Mouse (Mus musculus) midbrain, embryonic 13.5 days (tissue): Measurements from ENCODE around the gene Gcm1. TPM values are rescaled to one million over a fixed set of nuclear protein-coding genes. Genes with fewer than 3 reads are reported as not detected.
"Not testable (repeated sequence)": the region's sequence is repeated elsewhere in the genome, so short reads cannot be mapped to it uniquely, and the experiment has no call there.

Experiments used
- ATAC-seq: fragments of 200-750 bp; cut with Nextera tagmentation; 2 replicates; pipeline ENCODE4 v1.8.0; 2017; ENCODE audit warnings: mild to moderate bottlenecking, moderate TSS enrichment, moderate library complexity
- H3K27ac ChIP-seq: fragments of 300-500 bp; sonication (generic); 2 replicates; pipeline ENCODE4 v1.5.1; 2015; ENCODE audit warnings: inconsistent platforms, mild to moderate bottlenecking, moderate library complexity
- H3K27me3 ChIP-seq: fragments of 300-500 bp; sonication (generic); 2 replicates; pipeline ENCODE4 v1.6.1; 2015; ENCODE audit warnings: mild to moderate bottlenecking, inconsistent platforms
- H3K36me3 ChIP-seq: fragments of 300-500 bp; sonication (generic); 2 replicates; pipeline ENCODE4 v1.6.1; 2015; ENCODE audit warnings: mild to moderate bottlenecking, inconsistent platforms
- H3K4me1 ChIP-seq: fragments of 300-500 bp; sonication (generic); replicated peaks from 2 replicates; pipeline ENCODE4 v1.6.1; 2015; ENCODE audit warnings: inconsistent platforms
- H3K4me2 ChIP-seq: fragments of 300-500 bp; sonication (generic); replicated peaks from 2 replicates; pipeline ENCODE4 v1.6.1; 2015; ENCODE audit warnings: moderate library complexity, mild to moderate bottlenecking, inconsistent platforms
- H3K4me3 ChIP-seq: fragments of 300-500 bp; sonication (generic); replicated peaks from 2 replicates; pipeline ENCODE4 v1.5.1; 2015; ENCODE audit warnings: mild to moderate bottlenecking, inconsistent platforms
- H3K9ac ChIP-seq: fragments of 300-500 bp; sonication (generic); replicated peaks from 2 replicates; pipeline ENCODE4 v1.6.1; 2015; ENCODE audit warnings: mild to moderate bottlenecking, inconsistent platforms
- H3K9me3 ChIP-seq: fragments of 300-500 bp; sonication (generic); 2 replicates; pipeline ENCODE4 v1.6.1; 2016; ENCODE audit warnings: mild to moderate bottlenecking, inconsistent platforms
- WGBS: fragments of 180-500 bp; shearing (Covaris S2); methylation state at CpG from one replicate; pipeline ENCODE4 v1.1.7; 2015; 5-methylcytosine and 5-hydroxymethylcytosine counted together
- polyA plus RNA-seq: library from polyadenylated mRNA; unstranded; fragments of >200 nt; fragmentation: Nextera tagmentation; extraction: Ambion mirVana; gene quantifications from 2 replicates; pipeline ENCODE4 v1.2.1, GENCODE M21; 2015

Gene Gcm1
- polyA plus RNA-seq, 1 experiment from 2014 or later = 0.07 TPM

DNA sequence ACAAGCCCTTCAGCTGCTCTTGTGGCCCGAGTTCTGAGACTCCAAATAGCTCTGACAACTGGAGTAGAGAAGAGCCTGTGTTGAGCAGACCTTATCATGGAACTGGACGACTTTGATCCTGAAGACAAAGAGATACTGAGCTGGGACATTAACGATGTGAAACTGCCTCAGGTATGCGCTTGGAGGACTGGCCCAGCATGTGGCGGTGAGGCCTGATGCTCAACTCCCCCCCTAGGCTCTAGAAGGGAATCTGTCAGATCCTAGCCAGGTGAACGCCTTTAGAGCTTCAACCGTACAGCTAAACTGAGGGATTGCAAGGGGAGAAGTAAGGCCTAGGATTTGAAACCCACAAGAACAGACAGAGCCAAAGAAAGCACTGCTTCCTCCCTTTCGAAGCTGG is 2.1 kb downstream of the Gcm1 start:
- H3K9ac ChIP-seq = no peak overlapping the region
- no peaks in the 10 kb centered on the region for H3K27me3 ChIP-seq
- no peak overlapping the region for H3K27ac ChIP-seq
- no peaks in the 10 kb centered on the region for H3K36me3 ChIP-seq
- no peaks in the 10 kb centered on the region for H3K9me3 ChIP-seq
- no peak for ATAC-seq
- no peak overlapping the region for H3K4me3 ChIP-seq
- H3K4me1 ChIP-seq = no peaks in the 10 kb centered on the region
- 80% methylated on average over 8 of the region's 8 CpGs for WGBS
- H3K4me2 ChIP-seq = no peak overlapping the region

DNA sequence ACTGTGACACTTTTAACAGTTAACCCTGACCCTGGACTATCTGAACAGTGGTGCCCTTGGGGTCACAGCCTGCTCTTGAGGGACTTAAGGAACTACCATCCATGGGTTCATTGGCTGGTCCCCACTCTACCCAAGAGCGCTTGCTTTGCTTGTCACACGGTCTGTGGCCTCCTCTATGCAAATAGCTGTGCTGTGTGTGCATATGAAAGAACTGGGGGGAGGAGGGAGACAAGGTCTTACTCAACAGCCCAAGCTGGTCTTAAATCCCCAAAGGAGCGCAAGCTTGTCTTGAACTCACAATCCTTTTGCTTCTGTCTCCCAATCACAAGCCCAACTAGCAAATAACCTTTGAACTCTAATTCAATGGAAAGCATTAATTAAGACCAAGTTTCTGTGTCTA is 2.6 kb downstream of the Gcm1 start:
- no peak for ATAC-seq
- WGBS = 74% methylated on average over 3 of the region's 3 CpGs
- H3K4me3 ChIP-seq = no peak overlapping the region
- H3K9me3 ChIP-seq = no peaks in the 10 kb centered on the region
- no peaks in the 10 kb centered on the region for H3K36me3 ChIP-seq
- H3K9ac ChIP-seq = no peak overlapping the region
- no peak overlapping the region for H3K4me2 ChIP-seq
- H3K27me3 ChIP-seq = no peaks in the 10 kb centered on the region
- no peaks in the 10 kb centered on the region for H3K4me1 ChIP-seq
- no peak overlapping the region for H3K27ac ChIP-seq

DNA sequence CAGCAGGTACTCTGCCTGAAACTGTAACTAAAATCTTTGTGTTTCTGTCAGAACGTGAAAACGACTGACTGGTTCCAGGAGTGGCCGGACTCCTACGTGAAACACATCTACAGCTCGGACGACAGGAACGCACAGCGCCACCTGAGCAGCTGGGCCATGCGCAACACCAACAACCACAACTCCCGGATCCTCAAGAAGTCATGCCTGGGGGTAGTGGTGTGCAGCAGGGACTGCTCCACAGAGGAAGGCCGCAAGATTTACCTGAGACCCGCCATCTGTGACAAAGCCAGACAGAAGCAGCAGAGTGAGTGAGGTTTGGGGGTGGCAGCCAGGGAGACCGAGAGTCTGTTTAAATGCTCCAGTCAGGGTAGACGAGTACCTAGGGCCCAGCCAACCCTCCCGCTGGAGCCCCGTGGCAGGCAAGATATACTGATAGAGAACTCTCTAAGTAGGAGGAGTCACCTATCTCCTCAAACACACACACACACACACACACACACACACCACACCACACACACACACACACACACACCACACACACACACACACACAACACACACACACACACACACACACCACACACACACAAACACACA is 7.9 kb downstream of the Gcm1 start:
- H3K4me2 ChIP-seq = no peak overlapping the region
- no peaks in the 10 kb centered on the region for H3K9me3 ChIP-seq
- no peaks in the 10 kb centered on the region for H3K4me1 ChIP-seq
- WGBS = 83% methylated on average over 16 of the region's 16 CpGs
- no peaks in the 10 kb centered on the region for H3K36me3 ChIP-seq
- no peak for ATAC-seq
- H3K4me3 ChIP-seq = no peak overlapping the region
- H3K27me3 ChIP-seq = no peaks in the 10 kb centered on the region
- H3K9ac ChIP-seq = no peak overlapping the region
- H3K27ac ChIP-seq = no peak overlapping the region

DNA sequence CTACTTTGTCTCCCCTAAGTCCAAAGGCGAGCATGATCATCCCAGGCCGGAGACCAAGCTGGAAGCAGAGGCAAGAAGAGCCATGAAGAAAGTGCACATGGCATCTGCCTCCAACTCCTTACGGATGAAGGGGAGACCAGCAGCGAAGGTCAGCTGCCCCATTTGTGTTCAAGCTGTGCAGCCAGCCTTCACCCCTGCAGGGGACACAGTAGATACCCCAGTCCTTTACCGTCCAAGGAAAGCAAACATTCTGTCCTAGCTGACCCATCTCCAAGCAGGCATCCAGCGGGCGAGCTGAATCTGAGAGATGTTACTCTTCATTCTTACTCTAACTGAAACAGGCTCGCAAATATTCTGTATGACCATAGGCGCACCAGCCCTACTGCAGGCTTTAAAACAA is 10.7 kb downstream of the Gcm1 start:
- Histone ChIP-seq H3K27me3 (no peaks in the 10 kb centered on the region), H3K9me3 (no peaks in the 10 kb centered on the region), H3K4me2 (no peak overlapping the region), H3K4me3 (no peak overlapping the region), H3K27ac (no peak overlapping the region), H3K4me1 (no peaks in the 10 kb centered on the region), H3K9ac (no peak overlapping the region), H3K36me3 (no peaks in the 10 kb centered on the region)
- 79% methylated on average over 9 of the region's 9 CpGs for WGBS
- no peak for ATAC-seq

DNA sequence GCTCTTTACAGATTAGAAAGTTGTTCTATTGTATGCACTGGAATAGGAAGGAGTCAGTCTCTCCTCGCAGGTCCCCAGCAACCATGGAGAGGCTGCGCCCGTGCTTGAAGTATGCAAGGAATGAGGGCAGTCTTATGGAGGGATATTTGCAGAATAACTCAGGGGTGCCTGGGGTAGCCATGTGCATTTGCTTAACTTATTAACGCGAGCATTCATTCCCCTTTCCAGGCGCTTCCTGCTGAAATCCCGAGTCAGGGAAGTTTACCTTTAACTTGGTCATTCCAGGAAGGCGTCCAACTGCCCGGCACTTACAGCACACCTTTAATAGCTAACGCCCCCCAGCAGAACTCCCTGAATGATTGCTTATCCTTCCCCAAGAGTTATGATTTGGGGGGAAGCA is 12.4 kb downstream of the Gcm1 start:
- H3K4me2 ChIP-seq = no peak overlapping the region
- H3K4me1 ChIP-seq = no peaks in the 10 kb centered on the region
- H3K9ac ChIP-seq = no peak overlapping the region
- H3K9me3 ChIP-seq = no peaks in the 10 kb centered on the region
- WGBS = 79% methylated on average over 10 of the region's 10 CpGs
- H3K27me3 ChIP-seq = no peaks in the 10 kb centered on the region
- H3K27ac ChIP-seq = no peak overlapping the region
- H3K4me3 ChIP-seq = no peak overlapping the region
- H3K36me3 ChIP-seq = no peaks in the 10 kb centered on the region
- no peak for ATAC-seq

DNA sequence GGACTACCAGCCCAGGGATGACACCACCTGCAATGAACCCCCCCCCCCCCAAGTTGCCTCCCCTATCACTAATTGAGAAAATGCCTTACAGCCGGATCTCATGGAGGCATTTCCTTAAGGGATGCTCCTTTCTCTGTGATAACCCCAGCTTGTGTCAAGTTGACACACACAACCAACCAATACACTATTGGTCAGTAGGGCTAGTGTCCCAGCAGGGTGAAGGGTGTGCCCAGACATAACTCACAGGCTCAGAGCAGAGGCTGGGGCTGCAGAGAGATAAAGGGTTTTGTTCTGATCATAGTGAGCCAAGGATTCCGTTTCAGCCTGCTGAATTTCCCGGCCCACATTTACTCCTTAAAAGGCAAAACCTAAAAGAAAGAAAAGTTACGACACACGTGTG is 18.8 kb downstream of the Gcm1 start:
- H3K27ac ChIP-seq = no peak overlapping the region
- 82% methylated on average over 5 of the region's 5 CpGs for WGBS

DNA sequence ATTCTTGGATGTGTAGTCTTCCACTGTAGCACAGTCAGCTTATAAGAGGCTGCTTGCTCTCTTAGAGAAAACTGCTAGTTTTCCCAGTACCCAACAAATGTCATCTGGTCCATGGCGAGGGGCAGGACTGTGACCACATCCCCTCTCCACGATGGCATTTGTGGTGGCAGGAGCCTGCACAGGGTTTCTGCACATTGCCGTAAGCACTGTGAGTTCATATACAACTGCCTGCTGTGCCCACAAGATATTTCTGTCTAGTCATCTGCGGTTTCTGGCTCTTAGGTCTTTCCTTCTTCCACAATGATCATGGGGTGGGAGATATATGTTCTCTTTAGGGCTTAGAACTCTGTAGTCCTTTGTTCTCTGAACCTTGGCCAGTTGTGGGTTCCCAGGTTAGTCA is 19.9 kb downstream of the Gcm1 start:
- H3K9ac ChIP-seq = no peak overlapping the region
- no peaks in the 10 kb centered on the region for H3K36me3 ChIP-seq
- no peak overlapping the region for H3K4me3 ChIP-seq
- H3K4me1 ChIP-seq = no peaks in the 10 kb centered on the region
- H3K9me3 ChIP-seq = no peaks in the 10 kb centered on the region
- H3K4me2 ChIP-seq = no peak overlapping the region
- no peak for ATAC-seq
- 92% methylated on average over 4 of the region's 4 CpGs for WGBS
- H3K27ac ChIP-seq = no peak overlapping the region
- no peaks in the 10 kb centered on the region for H3K27me3 ChIP-seq

More for the DNA sequence above, 18.8 kb downstream of the Gcm1 start:
- Histone ChIP-seq H3K4me1 (no peaks in the 10 kb centered on the region), H3K9me3 (no peaks in the 10 kb centered on the region), H3K4me3 (no peak overlapping the region), H3K9ac (no peak overlapping the region), H3K36me3 (no peaks in the 10 kb centered on the region), H3K27me3 (no peaks in the 10 kb centered on the region), H3K4me2 (no peak overlapping the region)
- no peak for ATAC-seq

DNA sequence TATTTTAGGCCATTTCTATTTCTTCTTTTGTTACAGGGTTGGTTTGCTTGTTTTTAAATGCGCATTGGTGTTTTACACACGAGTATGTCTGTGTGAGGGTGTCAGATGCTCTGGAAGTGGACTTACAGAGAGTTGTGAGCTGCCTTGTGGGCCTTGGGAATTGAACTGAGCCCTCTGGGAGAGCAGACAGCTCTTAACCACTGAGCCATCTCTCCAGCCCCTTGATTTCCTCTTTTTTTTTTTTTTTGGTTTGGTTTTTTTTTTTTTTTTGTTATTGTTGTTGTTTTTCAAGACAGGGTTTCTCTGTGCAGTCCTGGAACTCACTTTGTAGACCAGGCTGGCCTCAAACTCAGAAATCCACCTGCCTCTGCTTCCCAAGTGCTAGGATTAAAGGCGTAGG is 21.6 kb downstream of the Gcm1 start:
- not testable (repeated sequence) for H3K4me2 ChIP-seq, H3K27me3 ChIP-seq, H3K9me3 ChIP-seq, H3K4me1 ChIP-seq, H3K27ac ChIP-seq, ATAC-seq, H3K9ac ChIP-seq, H3K36me3 ChIP-seq, H3K4me3 ChIP-seq
- 90% methylated on average over 3 of the region's 3 CpGs for WGBS

DNA sequence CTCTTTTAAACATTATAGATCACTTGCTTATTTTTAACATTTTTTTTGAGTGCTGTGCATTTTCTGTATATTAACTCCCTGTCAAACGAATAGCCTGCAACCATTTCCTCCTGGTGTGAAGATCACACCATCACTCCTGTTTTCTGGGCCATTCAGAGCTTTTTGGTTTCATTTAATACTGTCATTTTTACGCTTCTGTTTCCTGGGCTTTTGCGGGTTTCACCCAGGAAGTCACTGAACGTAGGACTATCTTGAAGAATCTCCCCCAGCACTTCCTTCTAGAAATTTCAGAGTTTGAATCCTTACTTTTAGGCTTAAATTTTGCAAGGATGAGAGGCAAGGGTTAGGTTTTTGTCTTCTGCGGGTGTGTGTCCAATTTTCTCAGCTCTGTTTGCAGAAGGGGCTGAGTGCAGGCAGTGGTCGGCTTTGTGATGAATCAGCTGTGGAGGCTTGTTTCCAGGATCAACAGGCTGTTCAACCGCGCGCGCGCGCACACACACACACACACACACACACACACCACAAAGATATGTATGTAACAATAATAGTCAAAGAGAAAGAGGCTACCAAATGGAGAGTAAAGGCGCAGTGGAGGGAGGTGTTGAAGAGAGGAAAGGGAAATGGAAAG is 22.1 kb downstream of the Gcm1 start:
- no peaks in the 10 kb centered on the region for H3K27me3 ChIP-seq
- H3K27ac ChIP-seq = no peak overlapping the region
- ATAC-seq = no peak
- no peaks in the 10 kb centered on the region for H3K9me3 ChIP-seq
- no peak overlapping the region for H3K4me3 ChIP-seq
- no peaks in the 10 kb centered on the region for H3K36me3 ChIP-seq
- no peak overlapping the region for H3K4me2 ChIP-seq
- H3K9ac ChIP-seq = no peak overlapping the region
- WGBS = 91% methylated on average over 13 of the region's 13 CpGs
- H3K4me1 ChIP-seq = no peaks in the 10 kb centered on the region

DNA sequence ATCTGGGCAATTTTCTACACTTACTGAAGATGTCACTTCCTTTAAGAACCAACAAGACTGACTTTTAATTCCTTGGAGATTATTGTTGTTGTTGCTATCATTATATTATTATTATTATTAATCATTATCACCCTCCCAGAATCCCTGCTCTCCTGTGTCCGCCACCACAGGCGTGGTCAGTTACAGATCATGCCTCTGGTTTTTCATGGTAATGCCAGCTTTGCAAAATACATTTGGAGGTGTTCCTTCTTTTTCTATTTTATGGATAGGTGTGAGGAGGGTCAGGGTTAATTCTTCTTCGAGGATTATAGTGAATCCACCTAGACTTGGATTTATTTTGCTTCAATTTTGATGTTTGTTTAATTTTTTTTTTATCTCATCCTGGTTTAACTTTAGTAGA is 23.5 kb downstream of the Gcm1 start:
- Histone ChIP-seq H3K4me3 (no peak overlapping the region), H3K27ac (no peak overlapping the region), H3K9me3 (no peaks in the 10 kb centered on the region), H3K4me1 (no peaks in the 10 kb centered on the region), H3K36me3 (no peaks in the 10 kb centered on the region), H3K27me3 (no peaks in the 10 kb centered on the region), H3K9ac (no peak overlapping the region), H3K4me2 (no peak overlapping the region)
- WGBS = 93% methylated on average over 3 of the region's 3 CpGs
- ATAC-seq = no peak

DNA sequence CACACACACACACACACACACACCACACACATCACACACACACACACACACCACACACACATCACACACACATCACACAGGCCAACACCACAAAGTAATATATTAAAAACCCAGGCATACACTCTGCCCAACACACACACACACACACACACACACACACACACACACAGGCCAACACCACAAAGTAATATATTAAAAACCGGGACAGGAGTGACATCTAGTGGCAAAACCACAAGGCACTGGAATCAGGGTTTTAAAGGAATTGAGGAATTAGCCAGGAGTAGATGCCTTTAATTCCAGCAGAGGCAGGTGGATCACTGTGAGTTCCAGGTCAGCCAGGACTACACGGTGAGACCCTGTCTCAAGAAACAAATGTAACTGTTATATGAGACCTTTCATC is 26.5 kb downstream of the Gcm1 start:
- ATAC-seq = no peak

DNA sequence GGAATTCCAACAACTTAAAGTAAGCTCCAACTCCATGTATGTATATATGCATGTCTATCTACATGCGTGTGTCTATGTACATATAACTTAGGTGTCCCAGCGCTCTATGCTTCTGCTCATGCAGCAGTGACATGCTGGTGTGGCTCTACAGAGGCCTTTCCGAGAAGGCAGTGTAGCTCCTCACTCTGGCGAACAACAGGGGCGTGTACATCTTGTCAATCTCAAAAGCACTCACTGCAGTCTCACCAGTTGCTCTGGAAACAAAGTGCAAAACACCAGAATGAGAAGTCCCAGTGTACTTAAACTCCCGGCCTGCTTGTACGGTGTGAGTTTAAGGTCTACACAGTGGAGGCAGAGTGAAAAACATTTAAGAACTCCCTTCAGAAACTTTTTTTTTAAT is 30.1 kb downstream of the Gcm1 start:
- Histone ChIP-seq H3K4me2 (no peak overlapping the region), H3K9ac (no peak overlapping the region), H3K27ac (no peak overlapping the region), H3K9me3 (no peaks in the 10 kb centered on the region), H3K4me1 (no peaks in the 10 kb centered on the region), H3K36me3 (peaks cover 47% of the 10 kb centered on the region), H3K27me3 (no peaks in the 10 kb centered on the region), H3K4me3 (no peak overlapping the region)
- ATAC-seq = no peak
- WGBS = 59% methylated on average over 7 of the region's 7 CpGs

More for the DNA sequence above, 26.5 kb downstream of the Gcm1 start:
- no peak overlapping the region for H3K9ac ChIP-seq
- H3K4me1 ChIP-seq = no peaks in the 10 kb centered on the region
- H3K4me2 ChIP-seq = no peak overlapping the region
- 29% methylated on average over 2 of the region's 2 CpGs for WGBS
- no peak overlapping the region for H3K4me3 ChIP-seq
- no peak overlapping the region for H3K27ac ChIP-seq
- H3K9me3 ChIP-seq = no peaks in the 10 kb centered on the region
- H3K27me3 ChIP-seq = no peaks in the 10 kb centered on the region
- peaks cover 15% of the 10 kb centered on the region for H3K36me3 ChIP-seq

DNA sequence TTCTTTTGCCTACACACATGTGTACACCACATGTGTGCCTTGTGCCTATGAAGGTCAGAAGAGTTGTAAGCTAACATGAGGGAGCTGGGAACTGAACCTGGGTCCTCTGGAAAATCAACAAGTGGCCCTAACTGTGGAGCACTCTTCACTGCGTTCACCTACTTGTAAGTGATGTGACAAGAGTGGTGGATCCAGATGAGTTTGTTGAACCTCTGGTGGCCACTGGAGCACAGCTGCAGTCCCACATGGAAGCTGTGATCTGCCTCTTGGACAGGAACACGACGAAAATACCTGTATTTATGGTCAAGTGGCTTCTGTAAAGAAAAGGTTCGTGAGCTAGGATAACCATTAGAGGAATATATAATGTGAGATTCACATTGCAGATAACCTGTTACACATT is 32.6 kb downstream of the Gcm1 start:
- H3K4me2 ChIP-seq = no peak overlapping the region
- no peak overlapping the region for H3K9ac ChIP-seq
- H3K9me3 ChIP-seq = no peaks in the 10 kb centered on the region
- peaks cover 53% of the 10 kb centered on the region for H3K36me3 ChIP-seq
- no peak for ATAC-seq
- H3K27ac ChIP-seq = no peak overlapping the region
- WGBS = 94% methylated on average over 4 of the region's 4 CpGs
- H3K27me3 ChIP-seq = no peaks in the 10 kb centered on the region
- H3K4me1 ChIP-seq = no peaks in the 10 kb centered on the region; the same call in 1 of the 2 replicates
- H3K4me3 ChIP-seq = no peak overlapping the region
